ENCODE assay signal across 7 mouse cellular contexts in genomic region chr14:118767673-118768353, GRCm38 (mm10). TPM values are rescaled to one million over a fixed set of nuclear protein-coding genes. Genes with fewer than 3 reads are reported as not detected.
A peak's percentile ranks its signal among the peaks of the same experiment; 100 is the strongest.
DNase-seq lines count a peak whose midpoint lies in the region; ATAC-seq and TF ChIP-seq lines count a peak whose summit lies in the region.

No protein-coding gene starts in this region.

- H3K4me1 ChIP-seq in embryonic facial prominence, embryonic 10.5 days, result no peaks in the 10 kb centered on the region
- H3K4me1 ChIP-seq in intestine, postnatal 0 days (replicated peaks; ENCODE audit: control insufficient read depth, insufficient read depth, low read length), result no peaks in the 10 kb centered on the region
- H3K4me1 ChIP-seq in midbrain, embryonic 12.5 days, result no peaks in the 10 kb centered on the region

- WGBS in embryonic facial prominence, embryonic 10.5 days, result 35% methylated on average over 14 of the region's 14 CpGs
- WGBS in intestine, postnatal 0 days, result 32% methylated on average over 14 of the region's 14 CpGs
- 37% methylated on average over 14 of the region's 14 CpGs for WGBS in midbrain, embryonic 12.5 days

- H3K27me3 ChIP-seq in embryonic facial prominence, embryonic 10.5 days (replicated peaks; ENCODE audit: low read depth, poor library complexity, severe bottlenecking), result peaks cover 8% of the 10 kb centered on the region; the same call in 1 of the 2 replicates
- H3K27me3 ChIP-seq in intestine, postnatal 0 days (replicated peaks; ENCODE audit: control insufficient read depth, insufficient read depth, low read length), result no peaks in the 10 kb centered on the region
- peaks cover 20% of the 10 kb centered on the region for H3K27me3 ChIP-seq in midbrain, embryonic 12.5 days

- peak; percentile 99 for TF ChIP-seq CTCF in intestine, postnatal 0 days (IDR thresholded peaks at IDR 0.05; ENCODE audit: low read depth)

- H3K4me3 ChIP-seq in embryonic facial prominence, embryonic 10.5 days, result no peak overlapping the region
- no peak overlapping the region for H3K4me3 ChIP-seq in intestine, postnatal 0 days (ENCODE audit: low read depth, low read length)
- no peak overlapping the region for H3K4me3 ChIP-seq in midbrain, embryonic 12.5 days

- DNase-seq in adrenal gland, postnatal 10 days, result peak; percentile 80
- peak; percentile 80 for DNase-seq in embryonic facial prominence, embryonic 10.5 days (ENCODE audit: low spot score)
- peak; percentile 73 for DNase-seq in left cerebral cortex, postnatal 4 days
- DNase-seq in skeletal muscle tissue, adult 2 months (ENCODE audit: low read depth, low spot score), result peak; percentile 81

- intact Hi-C loops in left cerebral cortex, postnatal 4 days (cut with DNase I), result loop anchor here (2.0 kb wide), 1 partner anchor 151 kb away; no protein-coding TSS in a partner anchor

- no peak overlapping the region for H3K27ac ChIP-seq in embryonic facial prominence, embryonic 10.5 days (replicated peaks)
- H3K27ac ChIP-seq in intestine, postnatal 0 days (ENCODE audit: low read depth, low read length), result no peak overlapping the region
- no peak overlapping the region for H3K27ac ChIP-seq in midbrain, embryonic 12.5 days (replicated peaks)

- H3K9ac ChIP-seq in intestine, postnatal 0 days (ENCODE audit: low read depth, low read length), result no peak overlapping the region
- no peak overlapping the region for H3K9ac ChIP-seq in midbrain, embryonic 12.5 days (replicated peaks)

- H3K9me3 ChIP-seq in embryonic facial prominence, embryonic 10.5 days, result no peaks in the 10 kb centered on the region
- no peaks in the 10 kb centered on the region for H3K9me3 ChIP-seq in intestine, postnatal 0 days (ENCODE audit: control insufficient read depth)
- no peaks in the 10 kb centered on the region for H3K9me3 ChIP-seq in midbrain, embryonic 12.5 days

- ATAC-seq in granulocyte monocyte progenitor cell, adult 5-6 weeks (replicated peaks; ENCODE audit: poor library complexity, severe bottlenecking), result peak; percentile 98
- ATAC-seq in intestine, postnatal 0 days, result peak; percentile 84
- ATAC-seq in midbrain, embryonic 12.5 days (ENCODE audit: low FRiP score, low read depth), result peak; percentile 74

- no peaks in the 10 kb centered on the region for H3K36me3 ChIP-seq in embryonic facial prominence, embryonic 10.5 days (replicated peaks)
- H3K36me3 ChIP-seq in intestine, postnatal 0 days (ENCODE audit: control insufficient read depth, insufficient read depth), result no peaks in the 10 kb centered on the region
- no peaks in the 10 kb centered on the region for H3K36me3 ChIP-seq in midbrain, embryonic 12.5 days

- H3K4me2 ChIP-seq in intestine, postnatal 0 days (replicated peaks; ENCODE audit: low read depth), result peak overlapping the region; percentile 10
- no peak overlapping the region for H3K4me2 ChIP-seq in midbrain, embryonic 12.5 days (replicated peaks)

RNA-seq across cellular contexts. Expression of gene Cldn10, which starts 19.9 kb away (rescaled TPM):
- total RNA-seq in adrenal gland, postnatal 10 days (2021), result under 1 TPM; 0.57 to 0.64 TPM
- 3.0 and 3.8 TPM in 2 replicates for polyA plus RNA-seq in embryonic facial prominence, embryonic 10.5 days (2016; fragmentation: Nextera tagmentation; extraction: Ambion mirVana)
- total RNA-seq in granulocyte monocyte progenitor cell, adult 5-6 weeks (2014; fragmentation: Nextera tagmentation), result not detected in 2 replicates
- 0.31 TPM in 1 of 2 replicates, not detected in the other for total RNA-seq in granulocyte monocyte progenitor cell, adult 5-6 weeks (2017)
- 1.5 and 1.7 TPM in 2 replicates for polyA plus RNA-seq in intestine, postnatal 0 days (2015; fragmentation: Nextera tagmentation; extraction: Ambion mirVana)
- total RNA-seq in left cerebral cortex, postnatal 4 days (2021), result 1 to 10 TPM; 5.4 to 6.7 TPM
- polyA plus RNA-seq in midbrain, embryonic 12.5 days (2016; fragmentation: Nextera tagmentation; extraction: Ambion mirVana), result 0.77 and 0.85 TPM in 2 replicates
